In the genomic region with DNA sequence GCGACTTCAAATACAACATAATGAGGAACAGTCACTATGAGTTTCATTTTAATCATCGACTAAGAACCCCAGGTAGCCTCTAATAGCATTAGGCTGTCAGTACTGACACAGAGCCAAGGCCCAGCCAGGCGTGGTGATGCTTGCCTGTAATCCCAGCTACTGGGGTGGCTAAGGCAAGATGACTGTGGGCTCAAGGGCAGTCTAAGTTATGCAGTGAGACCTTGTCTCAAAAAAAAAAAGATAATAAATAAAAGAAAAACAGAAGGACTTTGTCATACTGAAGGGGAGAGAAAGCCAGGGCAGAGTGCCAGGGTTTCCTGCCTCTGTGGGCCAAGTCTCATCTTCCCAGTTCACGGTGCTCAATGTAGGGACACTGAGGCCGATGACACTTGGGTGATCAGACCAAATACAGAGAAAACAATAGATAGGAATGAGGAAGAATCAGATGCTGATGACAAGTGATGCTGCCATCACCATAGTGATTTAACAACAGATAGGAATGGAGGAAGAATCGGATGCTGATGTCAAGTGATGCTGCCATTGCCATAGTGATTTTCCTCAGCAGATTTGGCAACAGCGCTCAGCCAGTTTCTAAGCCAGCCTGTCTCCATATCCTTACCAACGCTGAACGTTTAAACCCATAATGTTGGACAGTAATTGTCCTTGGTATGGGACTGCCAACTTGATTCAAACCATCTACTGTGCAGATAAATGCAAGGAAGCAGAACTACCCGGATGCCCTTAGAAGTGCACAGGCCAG, we compare ENCODE assay signal across 14 mouse cellular contexts. TPM values are rescaled to one million over a fixed set of nuclear protein-coding genes. Genes with fewer than 3 reads are reported as not detected.
DNase-seq lines count a peak whose midpoint lies in the region; ATAC-seq lines count a peak whose summit lies in the region.
"Had no signal": no experiment of that assay in that cellular context is flagged by ENCODE, and none has a peak within 500 bp of the region (broad histone marks: within the 10 kb centered on the region; RNA-seq: fewer than 3 reads in every experiment).

No protein-coding gene starts in this region.

- DNase-seq in forebrain, embryonic 10.5 days (ENCODE audit: extremely low spot score, low spot score): no peak
- peak; percentile 30 for DNase-seq in midbrain, embryonic 14.5 days
- no peak for DNase-seq in midbrain, embryonic 10.5 days (ENCODE audit: low spot score)
- peak; percentile 48 for DNase-seq in brain, adult 2 months (ENCODE audit: low read depth, low spot score)
- DNase-seq in layer of hippocampus, postnatal 36 days: peak; percentile 32 to 42
- no peak for DNase-seq in spleen, adult 12 weeks (ENCODE audit: low spot score)
- DNase-seq in embryo, embryonic 9.5 days (ENCODE audit: extremely low spot score): no peak
- DNase-seq: B cell, adult 2 months; kidney, adult 8-10 months; lung, adult 2 months had no signal

- no peak overlapping the region for H3K9ac ChIP-seq in forebrain, embryonic 13.5 days
- no peak overlapping the region for H3K9ac ChIP-seq in midbrain, embryonic 14.5 days (replicated peaks; ENCODE audit: low read length)
- H3K9ac ChIP-seq: limb, embryonic 13.5 days had no signal

- no peak overlapping the region for H3K4me2 ChIP-seq in forebrain, embryonic 13.5 days
- H3K4me2 ChIP-seq in midbrain, embryonic 14.5 days (ENCODE audit: low read length): no peak overlapping the region
- H3K4me2 ChIP-seq: limb, embryonic 13.5 days had no signal

- 65% methylated on average over 10 of the region's 10 CpGs for WGBS in forebrain, embryonic 13.5 days
- 80% methylated on average over 10 of the region's 10 CpGs for WGBS in forebrain, embryonic 10.5 days
- 67% methylated on average over 10 of the region's 10 CpGs for WGBS in midbrain, embryonic 14.5 days
- 85% methylated on average over 10 of the region's 10 CpGs for WGBS in midbrain, embryonic 10.5 days

- H3K27me3 ChIP-seq in forebrain, embryonic 13.5 days: no peaks in the 10 kb centered on the region
- H3K27me3 ChIP-seq in forebrain, embryonic 10.5 days (ENCODE audit: poor library complexity, severe bottlenecking): no peaks in the 10 kb centered on the region
- H3K27me3 ChIP-seq in midbrain, embryonic 14.5 days (ENCODE audit: control insufficient read depth, insufficient read depth, low read length): no peaks in the 10 kb centered on the region
- no peaks in the 10 kb centered on the region for H3K27me3 ChIP-seq in midbrain, embryonic 10.5 days (ENCODE audit: low read depth, poor library complexity, severe bottlenecking)
- H3K27me3 ChIP-seq: limb, embryonic 13.5 days had no signal

- H3K4me3 ChIP-seq in forebrain, embryonic 13.5 days: no peak overlapping the region
- H3K4me3 ChIP-seq in forebrain, embryonic 10.5 days: no peak overlapping the region
- no peak overlapping the region for H3K4me3 ChIP-seq in midbrain, embryonic 14.5 days (replicated peaks; ENCODE audit: low read depth, low read length)
- H3K4me3 ChIP-seq in midbrain, embryonic 10.5 days: no peak overlapping the region
- H3K4me3 ChIP-seq: limb, embryonic 13.5 days had no signal

- H3K4me1 ChIP-seq in forebrain, embryonic 13.5 days: 0 out of 2 replicates have a peak, but pooled peaks cover 4% of the 10 kb centered on the region
- H3K4me1 ChIP-seq in forebrain, embryonic 10.5 days: peaks cover 10% of the 10 kb centered on the region
- H3K4me1 ChIP-seq in midbrain, embryonic 14.5 days (ENCODE audit: control insufficient read depth, insufficient read depth, low read length): 0 out of 2 replicates have a peak, but pooled peaks cover 5% of the 10 kb centered on the region
- H3K4me1 ChIP-seq in midbrain, embryonic 10.5 days: peaks cover 10% of the 10 kb centered on the region
- H3K4me1 ChIP-seq: limb, embryonic 13.5 days had no signal

- ATAC-seq in forebrain, embryonic 13.5 days: peak; percentile 57; the same call in 1 of the 2 replicates
- ATAC-seq in midbrain, embryonic 14.5 days (ENCODE audit: low FRiP score, low TSS enrichment): no peak

- no peak overlapping the region for H3K27ac ChIP-seq in forebrain, embryonic 13.5 days
- H3K27ac ChIP-seq in forebrain, embryonic 10.5 days: no peak overlapping the region
- H3K27ac ChIP-seq in midbrain, embryonic 14.5 days (replicated peaks; ENCODE audit: low read depth, low read length): no peak overlapping the region
- no peak overlapping the region for H3K27ac ChIP-seq in midbrain, embryonic 10.5 days (replicated peaks)
- H3K27ac ChIP-seq: limb, embryonic 13.5 days had no signal

- no peaks in the 10 kb centered on the region for H3K36me3 ChIP-seq in forebrain, embryonic 13.5 days (ENCODE audit: poor library complexity, severe bottlenecking)
- H3K36me3 ChIP-seq in forebrain, embryonic 10.5 days (replicated peaks): no peaks in the 10 kb centered on the region
- no peaks in the 10 kb centered on the region for H3K36me3 ChIP-seq in midbrain, embryonic 14.5 days (ENCODE audit: control insufficient read depth, insufficient read depth, low read length)
- H3K36me3 ChIP-seq in midbrain, embryonic 10.5 days: no peaks in the 10 kb centered on the region
- H3K36me3 ChIP-seq: limb, embryonic 13.5 days had no signal

- H3K9me3 ChIP-seq in forebrain, embryonic 13.5 days (replicated peaks): no peaks in the 10 kb centered on the region
- no peaks in the 10 kb centered on the region for H3K9me3 ChIP-seq in forebrain, embryonic 10.5 days
- H3K9me3 ChIP-seq in midbrain, embryonic 14.5 days (ENCODE audit: control insufficient read depth, low read length): no peaks in the 10 kb centered on the region
- H3K9me3 ChIP-seq in midbrain, embryonic 10.5 days (replicated peaks): no peaks in the 10 kb centered on the region
- H3K9me3 ChIP-seq: limb, embryonic 13.5 days had no signal

RNA-seq across cellular contexts. Expression of a gene that starts 42.9 kb away (rescaled TPM):
- polyA plus RNA-seq in forebrain, embryonic 13.5 days (2015; fragmentation: Nextera tagmentation; extraction: Ambion mirVana): 2.2 and 2.6 TPM in 2 replicates
- polyA plus RNA-seq in forebrain, embryonic 10.5 days (2016; fragmentation: Nextera tagmentation; extraction: Ambion mirVana): 0.41 and 0.44 TPM in 2 replicates
- 7.8 and 9.2 TPM in 2 replicates for polyA plus RNA-seq in midbrain, embryonic 14.5 days (2014; fragmentation: Nextera tagmentation; extraction: Ambion mirVana)
- polyA plus RNA-seq in midbrain, embryonic 10.5 days (2016; fragmentation: Nextera tagmentation; extraction: Ambion mirVana): 0.79 and 0.86 TPM in 2 replicates
- 100 to 1,000 TPM; 242 to 243 TPM for total RNA-seq in layer of hippocampus, postnatal 36 days (2021)
- total RNA-seq: hematopoietic stem cell, adult 5-6 weeks; megakaryocyte, adult 5-6 weeks had no signal

Comparison
In these comparisons a context has a peak if more than half of its experiments do, and no peak if none do; other contexts are left out.
1. DNase-seq: peak in midbrain, embryonic 14.5 days (single experiment), brain, adult 2 months (single experiment) and layer of hippocampus, postnatal 36 days (2 of 2); none in forebrain, embryonic 10.5 days (single experiment), midbrain, embryonic 10.5 days (single experiment), spleen, adult 12 weeks (single experiment) and embryo, embryonic 9.5 days (single experiment).